In the genomic region with DNA sequence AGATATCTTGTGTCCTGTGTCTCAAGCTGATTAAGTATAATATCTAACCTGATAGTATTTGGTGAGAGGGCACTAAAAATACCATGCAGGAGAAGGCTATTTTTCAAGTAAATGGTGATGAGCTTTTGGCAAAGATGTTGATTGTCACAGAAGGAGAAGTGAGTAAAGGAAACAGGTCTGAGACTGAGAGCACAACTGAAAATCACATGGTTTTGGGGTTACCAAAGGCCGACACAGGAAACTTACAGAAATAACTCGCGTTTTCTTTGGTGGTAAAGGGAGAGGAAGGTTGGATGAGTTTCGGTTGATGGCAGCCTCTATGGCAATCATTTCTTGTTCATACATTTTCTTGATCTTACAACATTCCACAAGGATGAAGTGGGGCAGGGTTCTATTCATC, we compare ENCODE assay signal across 16 mouse cellular contexts. TPM values are rescaled to one million over a fixed set of nuclear protein-coding genes. Genes with fewer than 3 reads are reported as not detected.
"Had no signal": no experiment of that assay in that cellular context is flagged by ENCODE, and none has a peak within 500 bp of the region (broad histone marks: within the 10 kb centered on the region; RNA-seq: fewer than 3 reads in every experiment).

No protein-coding gene starts in this region.

- H3K4me3 ChIP-seq: limb, embryonic 15.5 days; midbrain, embryonic 13.5 days; myocyte; neural tube, embryonic 15.5 days had no signal

- H3K27ac ChIP-seq: limb, embryonic 15.5 days; liver, embryonic 14.5 days; midbrain, embryonic 13.5 days; neural tube, embryonic 15.5 days; stomach, postnatal 0 days had no signal

- DNase-seq: kidney, adult 18-20 months; kidney, postnatal 14 days; lung, adult 18-20 months; lung, postnatal 4 days; right cerebral cortex, adult 18-20 months; right cerebral cortex, postnatal 25 days; thymus, adult 18-20 months; thymus, postnatal 14 days had no signal

- ATAC-seq: midbrain, embryonic 13.5 days had no signal

RNA-seq across cellular contexts. Expression of a gene that starts 54.4 kb away (rescaled TPM):
- total RNA-seq: left cerebral cortex, postnatal 25 days; midbrain, postnatal 0 days had no signal
